Mouse (Mus musculus) megakaryocyte, embryonic 14.5 days (primary cell): Measurements from ENCODE around the gene Oprl1.

Experiments
- FLI1 ChIP-seq: IDR thresholded peaks from 2 replicates; pipeline ENCODE4 v1.6.1; 2012; ENCODE audit warnings: low read length, inconsistent platforms, mixed read lengths
- GATA1 ChIP-seq: IDR thresholded peaks from 3 replicates; pipeline ENCODE4 v1.6.1; 2012; ENCODE audit warnings: mixed read lengths, low read length, inconsistent platforms, borderline replicate concordance

GRCm38 (mm10) chr2:181677755-181678098, 37.1 kb upstream of the Oprl1 start:
- TF ChIP-seq FLI1 (no peak), GATA1 (no peak)
